Mouse (Mus musculus) embryonic facial prominence, embryonic 11.5 days (tissue): ENCODE results near the gene Bend5. TPM values are rescaled to one million over a fixed set of nuclear protein-coding genes. Genes with fewer than 3 reads are reported as not detected.

Experiments
- ATAC-seq: fragments of 200-750 bp; cut with Nextera tagmentation; replicated peaks from 2 replicates; pipeline ENCODE4 v1.8.0; 2017; ENCODE audit warnings: low read depth; ENCODE audit not compliant: insufficient number of reproducible peaks, low FRiP score, low TSS enrichment
- DNase-seq: peaks from one replicate; pipeline ENCODE4 v3.0.0-alpha.2; 2015; ENCODE audit warnings: low spot score
- H3K27ac ChIP-seq: fragments of 300-500 bp; sonication (generic); replicated peaks from 2 replicates; pipeline ENCODE4 v1.5.1; 2014; ENCODE audit warnings: mild to moderate bottlenecking, low read depth, low read length, control low read depth
- H3K27me3 ChIP-seq: fragments of 300-500 bp; sonication (generic); 2 replicates; pipeline ENCODE4 v1.6.1; 2014; ENCODE audit warnings: mild to moderate bottlenecking, low read length, moderate library complexity, mixed read lengths; ENCODE audit not compliant: control insufficient read depth, insufficient read depth
- H3K36me3 ChIP-seq: fragments of 300-500 bp; sonication (generic); replicated peaks from 2 replicates; pipeline ENCODE4 v1.6.1; 2014; ENCODE audit warnings: low read depth, mild to moderate bottlenecking, low read length, moderate library complexity, mixed read lengths; ENCODE audit not compliant: control insufficient read depth, insufficient read depth
- H3K4me1 ChIP-seq: fragments of 300-500 bp; sonication (generic); 2 replicates; pipeline ENCODE4 v1.6.1; 2014; ENCODE audit warnings: low read length, mixed read lengths; ENCODE audit not compliant: control insufficient read depth, insufficient read depth
- H3K4me2 ChIP-seq: fragments of 300-500 bp; sonication (generic); 2 replicates; pipeline ENCODE4 v1.6.1; 2014; ENCODE audit warnings: low read depth, mild to moderate bottlenecking, control low read depth, low read length, moderate library complexity
- H3K4me3 ChIP-seq: fragments of 300-500 bp; sonication (generic); 2 replicates; pipeline ENCODE4 v1.5.1; 2014; ENCODE audit warnings: low read depth, low read length, control low read depth
- H3K9ac ChIP-seq: fragments of 300-500 bp; sonication (generic); replicated peaks from 2 replicates; pipeline ENCODE4 v1.6.1; 2014; ENCODE audit warnings: mild to moderate bottlenecking, control low read depth, low read length
- H3K9me3 ChIP-seq: fragments of 300-500 bp; sonication (generic); replicated peaks from 2 replicates; pipeline ENCODE4 v1.6.1; 2016; ENCODE audit warnings: mild to moderate bottlenecking, low read length, inconsistent platforms, mixed read lengths; ENCODE audit not compliant: control insufficient read depth
- WGBS: fragments of 180-500 bp; shearing (Covaris S2); extraction: QIAGEN DNeasy Blood & Tissue Kit; methylation state at CpG from one replicate; pipeline ENCODE4 v1.1.7; 2014; 5-methylcytosine and 5-hydroxymethylcytosine counted together
- polyA plus RNA-seq: library from polyadenylated mRNA; unstranded; fragments of >200 nt; fragmentation: Nextera tagmentation; extraction: Ambion mirVana; gene quantifications from 2 replicates; pipeline ENCODE4 v1.2.1, GENCODE M21; 2014

The Bend5 gene
- polyA plus RNA-seq, 1 experiment from 2014 or later = 46.7 TPM

DNA sequence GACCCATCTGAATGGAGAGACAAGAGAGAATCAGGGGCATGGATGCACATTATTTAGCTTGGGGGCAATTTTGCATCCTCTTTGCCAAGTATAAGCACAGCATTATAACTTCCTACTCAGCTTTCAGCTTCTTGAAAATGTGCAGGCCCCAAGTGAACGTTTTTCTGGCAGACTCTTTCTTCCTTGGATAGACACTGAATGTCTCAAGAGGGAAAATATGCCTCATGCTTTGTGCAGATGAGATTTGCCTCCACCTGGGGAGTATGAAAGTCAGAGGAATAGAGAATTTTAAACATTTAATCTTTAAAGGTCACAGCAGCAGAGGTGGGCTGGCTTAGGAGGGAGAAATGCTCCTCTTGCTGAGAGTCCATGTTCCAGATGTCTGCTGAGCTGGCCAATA is 11.6 kb upstream of the Bend5 start:
- no peaks in the 10 kb centered on the region for H3K27me3 ChIP-seq
- no peak for DNase-seq
- WGBS = 67% methylated on average over 1 of the region's 1 CpGs

GRCm38 (mm10) chr4:111410731-111411130 is 4.1 kb upstream of the Bend5 start:
- ATAC-seq (no peak), DNase-seq (no peak)
- Histone ChIP-seq H3K4me3 (no peak overlapping the region), H3K4me1 (no peaks in the 10 kb centered on the region), H3K27ac (no peak overlapping the region), H3K9ac (no peak overlapping the region), H3K27me3 (no peaks in the 10 kb centered on the region), H3K9me3 (no peaks in the 10 kb centered on the region), H3K4me2 (no peak overlapping the region), H3K36me3 (no peaks in the 10 kb centered on the region)
- 75% methylated on average over 4 of the region's 4 CpGs for WGBS

More for the DNA sequence above, 11.6 kb upstream of the Bend5 start:
- Histone ChIP-seq H3K4me2 (no peak overlapping the region), H3K36me3 (no peaks in the 10 kb centered on the region), H3K9ac (no peak overlapping the region), H3K4me3 (no peak overlapping the region), H3K27ac (no peak overlapping the region), H3K9me3 (no peaks in the 10 kb centered on the region), H3K4me1 (no peaks in the 10 kb centered on the region)
- no peak for ATAC-seq

- WGBS = 0% methylated on average over 6 of the region's 6 CpGs
- H3K27me3 ChIP-seq = no peaks in the 10 kb centered on the region
- H3K4me1 ChIP-seq = no peaks in the 10 kb centered on the region; the same call in 1 of the 2 replicates
- H3K9ac ChIP-seq = peak overlapping the region; percentile 94
- no peaks in the 10 kb centered on the region for H3K9me3 ChIP-seq
- peak overlapping the region; percentile 89 for H3K4me3 ChIP-seq
- ATAC-seq (peak; percentile 16), DNase-seq (no peak)
- H3K27ac ChIP-seq = no peak overlapping the region
- H3K4me2 ChIP-seq = peak overlapping the region; percentile 76
- no peaks in the 10 kb centered on the region for H3K36me3 ChIP-seq
Measured at GRCm38 (mm10) chr4:111414399-111414798, 407 bp upstream of the Bend5 start.

DNA sequence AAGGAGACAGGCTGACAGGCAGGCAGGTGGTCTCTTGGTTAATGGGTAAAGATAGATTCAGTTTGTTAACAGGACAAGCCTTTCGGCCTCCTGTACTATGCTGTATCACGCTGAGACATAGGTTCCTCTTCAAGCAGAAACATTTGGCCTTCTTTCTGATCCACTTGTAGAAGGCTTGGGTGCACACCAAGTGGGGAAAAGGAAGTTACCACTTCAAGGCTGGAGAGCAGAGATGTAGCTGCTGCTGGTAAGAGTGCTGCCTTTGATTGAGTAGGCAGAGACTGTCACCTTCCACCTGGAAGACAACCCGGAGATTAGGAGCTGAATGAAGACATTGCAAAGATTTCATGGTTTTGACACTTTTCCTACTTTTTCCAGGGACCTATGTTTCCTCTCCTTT is 1.3 kb downstream of the Bend5 start:
- DNase-seq (no peak), ATAC-seq (no peak)
- Histone ChIP-seq H3K36me3 (no peaks in the 10 kb centered on the region), H3K9me3 (no peaks in the 10 kb centered on the region), H3K4me3 (peak overlapping the region; percentile 89), H3K9ac (peak overlapping the region; percentile 94), H3K27me3 (no peaks in the 10 kb centered on the region), H3K27ac (no peak overlapping the region), H3K4me1 (no peaks in the 10 kb centered on the region; the same call in 1 of the 2 replicates), H3K4me2 (peak overlapping the region; percentile 76)
- 63% methylated on average over 3 of the region's 3 CpGs for whole genome bisulfite sequencing

GRCm38 (mm10) chr4:111416551-111416950 is 1.7 kb downstream of the Bend5 start:
- Histone ChIP-seq H3K9me3 (no peaks in the 10 kb centered on the region), H3K27ac (no peak overlapping the region), H3K27me3 (no peaks in the 10 kb centered on the region), H3K9ac (no peak overlapping the region), H3K4me1 (no peaks in the 10 kb centered on the region; the same call in 1 of the 2 replicates), H3K4me2 (no peak overlapping the region; the same call in 1 of the 2 replicates), H3K36me3 (no peaks in the 10 kb centered on the region), H3K4me3 (no peak overlapping the region)
- WGBS = 56% methylated on average over 3 of the region's 3 CpGs
- DNase-seq (no peak), ATAC-seq (no peak)

GRCm38 (mm10) chr4:111417716-111418115 is 2.9 kb downstream of the Bend5 start:
- no peak for DNase-seq
- Histone ChIP-seq H3K9ac (no peak overlapping the region), H3K4me1 (no peaks in the 10 kb centered on the region; the same call in 1 of the 2 replicates), H3K27me3 (no peaks in the 10 kb centered on the region), H3K4me3 (no peak overlapping the region), H3K27ac (no peak overlapping the region), H3K9me3 (no peaks in the 10 kb centered on the region), H3K36me3 (no peaks in the 10 kb centered on the region), H3K4me2 (no peak overlapping the region)
- WGBS = 92% methylated on average over 5 of the region's 5 CpGs
- ATAC-seq = no peak

DNA sequence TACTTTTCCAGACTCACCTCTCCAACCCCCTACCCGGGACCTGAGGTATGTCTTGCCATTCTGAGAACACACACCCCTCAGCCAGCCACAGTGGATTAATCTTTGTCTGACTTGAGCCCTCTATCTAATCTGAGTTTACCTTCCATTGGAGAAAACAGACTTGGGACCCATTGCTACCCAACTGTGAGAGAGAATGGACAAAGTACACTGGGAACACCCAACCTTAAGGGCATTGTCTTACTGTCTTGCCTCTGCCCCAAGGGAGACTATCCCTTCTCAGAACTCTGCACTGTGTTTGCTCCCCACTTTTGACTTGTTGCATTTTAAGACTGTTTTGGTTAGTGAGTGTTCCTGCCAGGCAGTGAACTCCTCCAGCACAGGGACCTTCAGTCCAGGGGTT is 4.7 kb downstream of the Bend5 start:
- ATAC-seq (no peak), DNase-seq (no peak)
- Histone ChIP-seq H3K27ac (no peak overlapping the region), H3K36me3 (no peaks in the 10 kb centered on the region), H3K4me2 (no peak overlapping the region), H3K9ac (no peak overlapping the region), H3K27me3 (no peaks in the 10 kb centered on the region), H3K4me1 (no peaks in the 10 kb centered on the region; the same call in 1 of the 2 replicates), H3K9me3 (no peaks in the 10 kb centered on the region), H3K4me3 (no peak overlapping the region)
- WGBS = 90% methylated on average over 1 of the region's 1 CpGs

DNA sequence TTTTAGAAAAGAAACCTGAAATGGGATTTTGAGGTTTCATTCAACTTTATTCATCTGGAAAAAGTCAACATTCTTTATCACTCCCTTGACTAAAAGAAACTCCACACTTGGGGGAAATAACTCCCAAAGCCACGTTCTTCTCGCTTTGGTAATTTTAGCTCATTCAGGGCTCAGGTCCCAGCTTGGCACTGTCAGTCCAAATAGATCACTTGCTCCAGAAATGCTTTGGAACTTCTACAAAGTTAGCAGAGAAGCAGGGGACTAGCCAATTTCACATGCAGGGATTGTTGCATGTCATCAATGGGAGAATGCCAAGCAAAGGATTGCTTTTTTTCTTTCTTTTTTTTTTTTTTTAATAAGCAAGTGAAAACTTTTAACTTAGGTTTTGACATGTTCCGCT is 5.2 kb downstream of the Bend5 start:
- no peaks in the 10 kb centered on the region for H3K36me3 ChIP-seq
- no peaks in the 10 kb centered on the region for H3K27me3 ChIP-seq
- WGBS = 81% methylated on average over 3 of the region's 3 CpGs
- H3K4me1 ChIP-seq = no peaks in the 10 kb centered on the region; the same call in 1 of the 2 replicates
- H3K9me3 ChIP-seq = no peaks in the 10 kb centered on the region
- H3K4me2 ChIP-seq = no peak overlapping the region
- no peak for DNase-seq
- no peak overlapping the region for H3K4me3 ChIP-seq
- no peak overlapping the region for H3K9ac ChIP-seq
- H3K27ac ChIP-seq = no peak overlapping the region
- no peak for ATAC-seq
